Mouse (Mus musculus): Measurements from ENCODE around the gene Bak1.

- no peak for TF ChIP-seq POLR2A (IDR thresholded peaks at IDR 0.05; ENCODE audit: control insufficient read depth, low read depth, low read length)
- TF ChIP-seq CTCF (IDR thresholded peaks at IDR 0.05; ENCODE audit: control insufficient read depth, insufficient read depth, insufficient replicate concordance, low read depth, low read length), result no peak
Observed at GRCm38 (mm10) chr17:27069071-27069470, 40.3 kb upstream of the Bak1 start.

Data from testis, adult 2 months (tissue).